Comparison of ENCODE assay signal across 14 mouse cellular contexts in genomic region chr15:6557552-6557951, GRCm38 (mm10).
"Had no signal": no experiment of that assay in that cellular context is flagged by ENCODE, and none has a peak within 500 bp of the region (broad histone marks: within the 10 kb centered on the region; RNA-seq: fewer than 3 reads in every experiment).

No protein-coding gene starts in this region.

- H3K27ac ChIP-seq: liver, embryonic 15.5 days; midbrain, embryonic 13.5 days; midbrain, embryonic 15.5 days; neural tube, embryonic 12.5 days; stomach, embryonic 15.5 days; stomach, postnatal 0 days had no signal

- H3K4me2 ChIP-seq: liver, embryonic 15.5 days; lung, embryonic 14.5 days; midbrain, embryonic 11.5 days; midbrain, embryonic 13.5 days; midbrain, embryonic 15.5 days; neural tube, embryonic 12.5 days; stomach, embryonic 15.5 days had no signal

- H3K27me3 ChIP-seq: liver, embryonic 15.5 days; midbrain, embryonic 13.5 days; midbrain, embryonic 15.5 days; neural tube, embryonic 12.5 days; stomach, embryonic 15.5 days had no signal

- H3K4me1 ChIP-seq: midbrain, embryonic 13.5 days; midbrain, embryonic 15.5 days; neural tube, embryonic 12.5 days had no signal

- ATAC-seq: liver, postnatal 0 days; midbrain, embryonic 13.5 days; midbrain, embryonic 15.5 days had no signal

- H3K4me3 ChIP-seq: liver, embryonic 15.5 days; midbrain, embryonic 13.5 days; midbrain, embryonic 15.5 days; neural tube, embryonic 12.5 days; stomach, embryonic 15.5 days had no signal

- H3K9me3 ChIP-seq: liver, embryonic 15.5 days; midbrain, embryonic 13.5 days; midbrain, embryonic 15.5 days; neural tube, embryonic 12.5 days; stomach, embryonic 15.5 days had no signal

- H3K36me3 ChIP-seq: liver, embryonic 15.5 days; midbrain, embryonic 13.5 days; midbrain, embryonic 15.5 days; neural tube, embryonic 12.5 days; stomach, embryonic 15.5 days had no signal

- DNase-seq: liver, postnatal 0 days; lung, embryonic 14.5 days; lung, postnatal 10 days; right cerebral cortex, postnatal 14 days; thymus, adult 2 months; thymus, postnatal 25 days; thymus, postnatal 4 days had no signal

- H3K9ac ChIP-seq: liver, embryonic 15.5 days; liver, postnatal 0 days; lung, embryonic 14.5 days; midbrain, embryonic 13.5 days; midbrain, embryonic 15.5 days; neural tube, embryonic 12.5 days; stomach, embryonic 15.5 days had no signal
